Mouse (Mus musculus) neural tube, embryonic 14.5 days (tissue): ENCODE measurements around the gene Inpp5a. TPM values are rescaled to one million over a fixed set of nuclear protein-coding genes. Genes with fewer than 3 reads are reported as not detected.

Experiments
- ATAC-seq: fragments of 200-750 bp; cut with Nextera tagmentation; 2 replicates; pipeline ENCODE4 v1.8.0; 2017; ENCODE audit warnings: low read depth, mild to moderate bottlenecking, moderate TSS enrichment, moderate library complexity
- H3K27ac ChIP-seq: fragments of 300-500 bp; sonication (generic); 2 replicates; pipeline ENCODE4 v1.5.1; 2014; ENCODE audit warnings: low read depth, mild to moderate bottlenecking, control low read depth, low read length, moderate library complexity, mixed read lengths
- H3K27me3 ChIP-seq: fragments of 300-500 bp; sonication (generic); 2 replicates; pipeline ENCODE4 v1.6.1; 2014; ENCODE audit warnings: low read length; ENCODE audit not compliant: control insufficient read depth, insufficient read depth
- H3K36me3 ChIP-seq: fragments of 300-500 bp; sonication (generic); 2 replicates; pipeline ENCODE4 v1.6.1; 2014; ENCODE audit warnings: low read length, mixed read lengths; ENCODE audit not compliant: control insufficient read depth, insufficient read depth
- H3K4me1 ChIP-seq: fragments of 300-500 bp; sonication (generic); 2 replicates; pipeline ENCODE4 v1.6.1; 2014; ENCODE audit warnings: low read length; ENCODE audit not compliant: control insufficient read depth, insufficient read depth
- H3K4me2 ChIP-seq: fragments of 300-500 bp; sonication (generic); 2 replicates; pipeline ENCODE4 v1.6.1; 2014; ENCODE audit warnings: mild to moderate bottlenecking, low read depth, low read length, control low read depth
- H3K4me3 ChIP-seq: fragments of 300-500 bp; sonication (generic); 2 replicates; pipeline ENCODE4 v1.5.1; 2014; ENCODE audit warnings: low read depth, low read length, control low read depth, mixed read lengths
- H3K9ac ChIP-seq: fragments of 300-500 bp; sonication (generic); replicated peaks from 2 replicates; pipeline ENCODE4 v1.6.1; 2014; ENCODE audit warnings: low read depth, mild to moderate bottlenecking, control low read depth, low read length, mixed read lengths
- H3K9me3 ChIP-seq: fragments of 300-500 bp; sonication (generic); 2 replicates; pipeline ENCODE4 v1.6.1; 2016; ENCODE audit warnings: low read length; ENCODE audit not compliant: control insufficient read depth
- WGBS: fragments of 180-500 bp; shearing (Covaris S2); extraction: QIAGEN DNeasy Blood & Tissue Kit; methylation state at CpG from one replicate; pipeline ENCODE4 v1.1.7; 2014; 5-methylcytosine and 5-hydroxymethylcytosine counted together
- polyA plus RNA-seq: library from polyadenylated mRNA; unstranded; fragments of >200 nt; fragmentation: Nextera tagmentation; extraction: Ambion mirVana; gene quantifications from 2 replicates; pipeline ENCODE4 v1.2.1, GENCODE M21; 2014

Gene Inpp5a
- polyA plus RNA-seq, 1 experiment from 2014 or later, result 25.3 TPM

- Histone ChIP-seq H3K4me1 (no peaks in the 10 kb centered on the region), H3K36me3 (no peaks in the 10 kb centered on the region), H3K9ac (no peak overlapping the region), H3K4me2 (no peak overlapping the region), H3K27ac (no peak overlapping the region), H3K27me3 (peaks cover 7% of the 10 kb centered on the region; the same call in 1 of the 2 replicates), H3K9me3 (no peaks in the 10 kb centered on the region), H3K4me3 (no peak overlapping the region)
- WGBS, result 74% methylated on average over 9 of the region's 9 CpGs
- no peak for ATAC-seq
Measured at GRCm38 (mm10) chr7:139506677-139507412, 117.9 kb downstream of the Inpp5a start.

DNA sequence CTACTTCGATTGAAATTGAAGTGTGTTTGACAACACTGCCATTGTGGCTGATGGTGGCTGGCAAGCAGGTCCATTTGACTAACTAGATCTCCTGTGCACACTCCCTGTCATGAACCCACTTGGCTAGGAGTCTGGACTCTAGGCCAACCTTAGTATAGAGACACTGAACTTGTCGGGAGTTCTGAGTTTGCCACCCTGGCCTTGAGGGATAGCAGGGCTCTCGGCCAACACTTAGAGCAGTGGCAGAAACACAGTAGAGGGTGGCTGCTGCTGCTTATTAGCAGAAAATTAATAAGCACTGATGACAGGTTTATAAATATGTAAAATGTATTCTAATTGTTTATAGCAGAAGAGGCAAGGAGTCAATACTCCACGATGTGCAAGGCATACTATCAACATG lies 120.0 kb downstream of the Inpp5a start:
- Histone ChIP-seq H3K9me3 (no peaks in the 10 kb centered on the region), H3K4me3 (no peak overlapping the region), H3K27me3 (peaks cover 16% of the 10 kb centered on the region), H3K9ac (no peak overlapping the region), H3K27ac (no peak overlapping the region), H3K36me3 (no peaks in the 10 kb centered on the region), H3K4me2 (no peak overlapping the region), H3K4me1 (no peaks in the 10 kb centered on the region)
- no peak for ATAC-seq
- 87% methylated on average over 4 of the region's 4 CpGs for WGBS

GRCm38 (mm10) chr7:139515959-139516660 lies 127.2 kb downstream of the Inpp5a start:
- Histone ChIP-seq H3K9ac (no peak overlapping the region), H3K9me3 (no peaks in the 10 kb centered on the region), H3K4me3 (no peak overlapping the region), H3K27ac (no peak overlapping the region), H3K27me3 (peaks cover 36% of the 10 kb centered on the region), H3K4me2 (no peak overlapping the region), H3K36me3 (no peaks in the 10 kb centered on the region), H3K4me1 (no peaks in the 10 kb centered on the region)
- WGBS, result 67% methylated on average over 13 of the region's 13 CpGs
- ATAC-seq, result 0 out of 2 replicates have a peak, but pooled peaks have one; percentile 31

GRCm38 (mm10) chr7:139516661-139517016 lies 127.7 kb downstream of the Inpp5a start:
- Histone ChIP-seq H3K4me3 (no peak overlapping the region), H3K9me3 (no peaks in the 10 kb centered on the region), H3K27ac (no peak overlapping the region), H3K27me3 (peaks cover 40% of the 10 kb centered on the region), H3K9ac (no peak overlapping the region), H3K4me1 (no peaks in the 10 kb centered on the region), H3K4me2 (no peak overlapping the region), H3K36me3 (no peaks in the 10 kb centered on the region)
- WGBS, result 96% methylated on average over 5 of the region's 5 CpGs
- ATAC-seq, result no peak

GRCm38 (mm10) chr7:139518352-139518751 lies 129.4 kb downstream of the Inpp5a start:
- Histone ChIP-seq H3K9ac (no peak overlapping the region), H3K4me1 (no peaks in the 10 kb centered on the region), H3K9me3 (no peaks in the 10 kb centered on the region), H3K4me3 (no peak overlapping the region), H3K4me2 (no peak overlapping the region), H3K36me3 (no peaks in the 10 kb centered on the region), H3K27me3 (peaks cover 46% of the 10 kb centered on the region), H3K27ac (no peak overlapping the region)
- no peak for ATAC-seq
- 59% methylated on average over 3 of the region's 3 CpGs for WGBS

DNA sequence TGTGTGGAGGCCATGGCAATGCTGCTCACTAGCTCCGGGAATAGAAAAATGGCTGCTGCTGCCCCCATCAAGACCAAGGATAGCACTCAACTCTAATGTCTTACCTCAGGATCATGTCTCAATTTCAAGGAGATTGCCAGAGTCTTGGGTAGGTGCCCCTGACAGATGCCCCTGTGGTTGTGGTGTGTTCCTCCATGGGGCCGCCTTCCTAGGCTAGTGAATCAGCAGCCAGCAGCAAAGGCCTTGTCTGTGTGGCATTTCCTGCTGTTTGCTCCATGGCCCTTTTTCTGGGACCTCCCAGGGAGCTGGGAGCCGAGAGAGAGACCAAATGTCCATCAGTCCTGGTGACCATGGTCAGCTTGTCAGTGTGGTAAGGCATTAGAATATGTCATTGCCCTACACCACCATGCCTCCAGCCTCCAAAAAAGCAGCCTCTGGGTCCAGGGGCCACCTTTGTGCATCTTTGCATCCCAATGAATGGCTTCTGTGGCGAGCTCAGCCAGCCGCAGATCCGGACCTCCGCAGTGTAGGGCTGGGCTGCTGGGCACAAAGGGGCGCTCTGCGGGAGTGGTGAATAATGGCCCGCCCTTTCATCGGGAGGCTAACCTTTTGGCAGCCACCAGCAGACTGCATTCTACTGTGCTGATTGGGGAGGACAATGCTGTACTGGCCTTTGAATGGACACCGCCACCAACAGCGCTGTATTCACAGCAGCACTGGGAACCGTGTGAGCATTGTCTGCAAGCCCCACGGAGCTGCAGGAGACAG lies 139.6 kb downstream of the Inpp5a start:
- Histone ChIP-seq H3K27ac (no peak overlapping the region), H3K36me3 (no peaks in the 10 kb centered on the region), H3K4me1 (peaks cover 12% of the 10 kb centered on the region; the same call in 1 of the 2 replicates), H3K4me3 (no peak overlapping the region), H3K9ac (no peak overlapping the region), H3K4me2 (no peak overlapping the region), H3K27me3 (peaks cover 70% of the 10 kb centered on the region), H3K9me3 (no peaks in the 10 kb centered on the region)
- ATAC-seq, result peak; percentile 77
- WGBS, result 14% methylated on average over 15 of the region's 15 CpGs

DNA sequence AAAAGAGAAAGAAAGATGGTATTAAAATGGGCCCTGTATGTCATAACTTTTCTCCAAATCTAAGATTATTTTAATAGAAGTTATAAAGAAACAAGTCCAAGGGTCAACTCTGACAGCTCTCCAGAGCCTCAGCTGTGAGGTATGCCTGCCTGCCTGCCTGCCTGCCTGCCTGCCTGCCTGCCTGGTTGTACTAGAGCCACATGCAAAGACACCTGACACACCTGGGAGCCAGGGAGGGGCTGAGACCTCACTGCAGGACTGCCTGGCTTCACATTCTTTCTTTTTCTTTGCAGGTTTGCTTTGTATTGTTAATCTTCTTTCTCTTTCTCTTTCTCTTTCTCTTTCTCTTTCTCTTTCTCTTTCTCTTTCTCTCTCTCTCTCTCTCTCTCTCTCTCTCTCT lies 140.3 kb downstream of the Inpp5a start:
- H3K27me3 ChIP-seq, result peaks cover 70% of the 10 kb centered on the region
- no peak for ATAC-seq
- H3K36me3 ChIP-seq, result no peaks in the 10 kb centered on the region

GRCm38 (mm10) chr7:139530591-139531427 lies 141.9 kb downstream of the Inpp5a start:
- no peaks in the 10 kb centered on the region for H3K9me3 ChIP-seq
- H3K27ac ChIP-seq, result no peak overlapping the region
- WGBS, result 22% methylated on average over 16 of the region's 16 CpGs
- H3K4me2 ChIP-seq, result no peak overlapping the region
- H3K9ac ChIP-seq, result no peak overlapping the region
- H3K4me1 ChIP-seq, result peaks cover 12% of the 10 kb centered on the region; the same call in 1 of the 2 replicates
- no peak overlapping the region for H3K4me3 ChIP-seq
- no peaks in the 10 kb centered on the region for H3K36me3 ChIP-seq
- peak; percentile 78; the same call in 1 of the 2 replicates for ATAC-seq
- peaks cover 72% of the 10 kb centered on the region for H3K27me3 ChIP-seq

More for the DNA sequence above, 140.3 kb downstream of the Inpp5a start:
- Histone ChIP-seq H3K9ac (no peak overlapping the region), H3K27ac (no peak overlapping the region), H3K4me3 (no peak overlapping the region), H3K9me3 (no peaks in the 10 kb centered on the region), H3K4me2 (no peak overlapping the region), H3K4me1 (peaks cover 12% of the 10 kb centered on the region; the same call in 1 of the 2 replicates)
